In the genomic region with DNA sequence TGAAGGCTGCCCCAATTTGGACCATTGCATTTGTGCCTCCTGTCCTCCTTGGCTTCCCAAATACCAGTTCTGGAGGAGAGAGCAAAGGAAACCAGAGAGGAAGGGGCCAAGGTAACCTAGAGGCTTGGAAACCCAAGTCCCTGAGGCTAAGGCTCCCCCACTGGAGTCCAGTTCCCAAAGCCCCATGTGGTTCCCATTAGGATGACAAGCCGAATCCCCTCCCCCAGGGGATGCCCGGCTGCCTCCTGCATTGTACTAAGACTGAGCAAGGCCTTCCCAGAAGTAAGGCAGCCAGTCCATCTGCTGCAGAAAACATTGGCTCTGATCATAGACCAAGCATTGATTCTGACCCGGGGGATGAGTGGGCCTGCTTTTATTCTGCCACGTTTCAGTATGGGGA, we compare ENCODE assay signal across 10 mouse cellular contexts. TPM values are rescaled to one million over a fixed set of nuclear protein-coding genes. Genes with fewer than 3 reads are reported as not detected.
DNase-seq lines count a peak whose midpoint lies in the region; ATAC-seq and TF ChIP-seq lines count a peak whose summit lies in the region.
"Had no signal": no experiment of that assay in that cellular context is flagged by ENCODE, and none has a peak within 500 bp of the region (broad histone marks: within the 10 kb centered on the region; RNA-seq: fewer than 3 reads in every experiment).

No protein-coding gene starts in this region.

- no peak for TF ChIP-seq EP300 in liver, postnatal 0 days (IDR thresholded peaks at IDR 0.05; ENCODE audit: low read depth)

- 7% methylated on average over 4 of the region's 4 CpGs for WGBS in hindbrain, embryonic 15.5 days
- WGBS in liver, postnatal 0 days (ENCODE audit: insufficient replicate concordance), result 41% methylated on average over 4 of the region's 4 CpGs
- WGBS in midbrain, postnatal 0 days, result 3% methylated on average over 4 of the region's 4 CpGs

- peak overlapping the region; percentile 97 for H3K4me2 ChIP-seq in hindbrain, embryonic 15.5 days
- H3K4me2 ChIP-seq in liver, postnatal 0 days (ENCODE audit: low read depth, low read length), result no peak overlapping the region
- H3K4me2 ChIP-seq in midbrain, postnatal 0 days (ENCODE audit: low read depth, low read length, poor library complexity, severe bottlenecking), result no peak overlapping the region
- H3K4me2 ChIP-seq: forebrain, embryonic 13.5 days had no signal

- ATAC-seq in hindbrain, embryonic 15.5 days (ENCODE audit: low FRiP score, low read depth), result no peak
- no peak for ATAC-seq in liver, postnatal 0 days
- ATAC-seq in megakaryocyte-erythroid progenitor cell, adult 5-6 weeks (replicated peaks; ENCODE audit: low FRiP score, low TSS enrichment, poor library complexity, severe bottlenecking), result no peak
- ATAC-seq in midbrain, postnatal 0 days (ENCODE audit: low FRiP score), result no peak
- ATAC-seq: forebrain, embryonic 13.5 days had no signal

- peak overlapping the region; percentile 68 for H3K9ac ChIP-seq in hindbrain, embryonic 15.5 days
- H3K9ac ChIP-seq in liver, postnatal 0 days (replicated peaks), result no peak overlapping the region
- H3K9ac ChIP-seq in midbrain, postnatal 0 days (replicated peaks; ENCODE audit: low read length, poor library complexity, severe bottlenecking), result no peak overlapping the region
- H3K9ac ChIP-seq: forebrain, embryonic 13.5 days had no signal

- H3K4me1 ChIP-seq in hindbrain, embryonic 15.5 days (replicated peaks), result peaks cover 37% of the 10 kb centered on the region
- H3K4me1 ChIP-seq in liver, postnatal 0 days (ENCODE audit: insufficient read depth), result peaks cover 3% of the 10 kb centered on the region; the same call in 1 of the 2 replicates
- no peaks in the 10 kb centered on the region for H3K4me1 ChIP-seq in midbrain, postnatal 0 days (ENCODE audit: insufficient read depth, low read length)

- no peaks in the 10 kb centered on the region for H3K9me3 ChIP-seq in hindbrain, embryonic 15.5 days
- no peaks in the 10 kb centered on the region for H3K9me3 ChIP-seq in liver, postnatal 0 days (ENCODE audit: low read length)
- H3K9me3 ChIP-seq in midbrain, postnatal 0 days (ENCODE audit: low read length), result no peaks in the 10 kb centered on the region
- H3K9me3 ChIP-seq: forebrain, embryonic 13.5 days had no signal

- H3K27ac ChIP-seq in gastrocnemius, adult 2 months, result peak overlapping the region; percentile 41; the same call in 1 of the 2 replicates
- peak overlapping the region; percentile 95 for H3K27ac ChIP-seq in hindbrain, embryonic 15.5 days (replicated peaks)
- 0 out of 2 replicates have a peak overlapping the region, but pooled peaks have one; percentile 37 for H3K27ac ChIP-seq in liver, postnatal 0 days (ENCODE audit: low read depth)
- no peak overlapping the region for H3K27ac ChIP-seq in midbrain, postnatal 0 days (ENCODE audit: low read depth, low read length)
- H3K27ac ChIP-seq: forebrain, embryonic 13.5 days had no signal

- intact Hi-C loops in gastrocnemius, adult 2 months (cut with DNase I), result no loop called here

- no peak for DNase-seq in gastrocnemius, adult 2 months
- DNase-seq in gastrocnemius, adult 8-10 months (ENCODE audit: low spot score in 2 of 2), result no peak
- DNase-seq in NIH3T3 (ENCODE audit: low read depth), result peak; percentile 94
- DNase-seq in liver, postnatal 0 days, result no peak
- no peak for DNase-seq in T-cell, adult 2 months (ENCODE audit: low spot score)
- DNase-seq in midbrain, postnatal 0 days (ENCODE audit: low spot score), result no peak

- H3K27me3 ChIP-seq in hindbrain, embryonic 15.5 days, result peaks cover 12% of the 10 kb centered on the region; the same call in 1 of the 2 replicates
- peaks cover 90% of the 10 kb centered on the region for H3K27me3 ChIP-seq in liver, postnatal 0 days (ENCODE audit: insufficient read depth, low read length)
- H3K27me3 ChIP-seq in midbrain, postnatal 0 days (ENCODE audit: insufficient read depth, low read length), result peaks cover 76% of the 10 kb centered on the region

- H3K4me3 ChIP-seq in gastrocnemius, adult 2 months, result no peak overlapping the region
- H3K4me3 ChIP-seq in hindbrain, embryonic 15.5 days, result peak overlapping the region; percentile 51
- H3K4me3 ChIP-seq in liver, postnatal 0 days (ENCODE audit: low read depth, low read length), result no peak overlapping the region
- no peak overlapping the region for H3K4me3 ChIP-seq in midbrain, postnatal 0 days (ENCODE audit: low read depth, low read length)
- H3K4me3 ChIP-seq: forebrain, embryonic 13.5 days had no signal

- TF ChIP-seq CTCF in gastrocnemius, adult 2 months (IDR thresholded peaks at IDR 0.05), result no peak
- no peak for TF ChIP-seq CTCF in liver, postnatal 0 days (IDR thresholded peaks at IDR 0.05; ENCODE audit: low read depth)
- no peak for TF ChIP-seq CTCF in midbrain, postnatal 0 days (IDR thresholded peaks at IDR 0.05)

- H3K36me3 ChIP-seq in hindbrain, embryonic 15.5 days, result no peaks in the 10 kb centered on the region
- H3K36me3 ChIP-seq in liver, postnatal 0 days (replicated peaks; ENCODE audit: insufficient read depth, low read length), result no peaks in the 10 kb centered on the region
- no peaks in the 10 kb centered on the region for H3K36me3 ChIP-seq in midbrain, postnatal 0 days (ENCODE audit: insufficient read depth, low read length)

RNA-seq across cellular contexts. Expression of gene 5730596B20Rik, which starts 6.0 kb away (rescaled TPM):
- under 1 TPM in 1 of 2 experiments, not detected in 1; 0.10 TPM for total RNA-seq in gastrocnemius, adult 2 months (2021)
- total RNA-seq in gastrocnemius, adult 8-10 months (2022), result under 1 TPM in 1 of 4 experiments, not detected in 3; 0.13 TPM
- polyA plus RNA-seq in hindbrain, embryonic 15.5 days (2015; fragmentation: Nextera tagmentation; extraction: Ambion mirVana), result 4.0 and 4.3 TPM in 2 replicates
- not detected in 2 replicates for polyA plus RNA-seq in liver, postnatal 0 days (2015; fragmentation: Nextera tagmentation; extraction: Ambion mirVana)
- not detected in 2 replicates for total RNA-seq in megakaryocyte-erythroid progenitor cell, adult 5-6 weeks (2014; fragmentation: Nextera tagmentation)
- not detected in 2 replicates for total RNA-seq in megakaryocyte-erythroid progenitor cell, adult 5-6 weeks (2017)
- total RNA-seq in midbrain, postnatal 0 days (2014; rRNA removed), result not detected in 2 replicates
- polyA plus RNA-seq in midbrain, postnatal 0 days (2015; fragmentation: Nextera tagmentation; extraction: Ambion mirVana), result not detected in 2 replicates
- total RNA-seq: left cerebral cortex, postnatal 10 days had no signal
- polyA plus RNA-seq: forebrain, embryonic 13.5 days had no signal

RNA-seq across cellular contexts. Expression of gene Hoxa2, which starts 6.7 kb away (rescaled TPM):
- total RNA-seq in gastrocnemius, adult 2 months (2021), result under 1 TPM; 0.47 to 0.56 TPM
- total RNA-seq in gastrocnemius, adult 8-10 months (2022), result under 1 TPM; 0.19 to 0.65 (median 0.58) TPM
- 22.4 and 26.8 TPM in 2 replicates for polyA plus RNA-seq in hindbrain, embryonic 15.5 days (2015; fragmentation: Nextera tagmentation; extraction: Ambion mirVana)
- 0.39 and 0.63 TPM in 2 replicates for polyA plus RNA-seq in liver, postnatal 0 days (2015; fragmentation: Nextera tagmentation; extraction: Ambion mirVana)
- 1.4 TPM in 1 of 2 replicates, not detected in the other for total RNA-seq in megakaryocyte-erythroid progenitor cell, adult 5-6 weeks (2014; fragmentation: Nextera tagmentation)
- total RNA-seq in megakaryocyte-erythroid progenitor cell, adult 5-6 weeks (2017), result not detected in 2 replicates
- total RNA-seq in midbrain, postnatal 0 days (2014; rRNA removed), result 1.6 and 3.0 TPM in 2 replicates
- not detected in 2 replicates for polyA plus RNA-seq in midbrain, postnatal 0 days (2015; fragmentation: Nextera tagmentation; extraction: Ambion mirVana)
- total RNA-seq: left cerebral cortex, postnatal 10 days had no signal
- polyA plus RNA-seq: forebrain, embryonic 13.5 days had no signal

RNA-seq across cellular contexts. Expression of gene Hoxa1, which starts 13.2 kb away (rescaled TPM):
- under 1 TPM; 0.13 to 0.22 TPM for total RNA-seq in gastrocnemius, adult 2 months (2021)
- under 1 TPM in 2 of 4 experiments, not detected in 2; 0.16 to 0.17 TPM for total RNA-seq in gastrocnemius, adult 8-10 months (2022)
- 1.3 and 1.8 TPM in 2 replicates for polyA plus RNA-seq in hindbrain, embryonic 15.5 days (2015; fragmentation: Nextera tagmentation; extraction: Ambion mirVana)
- 0.11 and 0.16 TPM in 2 replicates for polyA plus RNA-seq in liver, postnatal 0 days (2015; fragmentation: Nextera tagmentation; extraction: Ambion mirVana)
- not detected in 2 replicates for total RNA-seq in megakaryocyte-erythroid progenitor cell, adult 5-6 weeks (2014; fragmentation: Nextera tagmentation)
- 0.34 TPM in 1 of 2 replicates, not detected in the other for total RNA-seq in megakaryocyte-erythroid progenitor cell, adult 5-6 weeks (2017)
- total RNA-seq in midbrain, postnatal 0 days (2014; rRNA removed), result 0.27 TPM in 1 of 2 replicates, not detected in the other
- 0.16 TPM in 1 of 2 replicates, not detected in the other for polyA plus RNA-seq in midbrain, postnatal 0 days (2015; fragmentation: Nextera tagmentation; extraction: Ambion mirVana)
- total RNA-seq: left cerebral cortex, postnatal 10 days had no signal
- polyA plus RNA-seq: forebrain, embryonic 13.5 days had no signal

RNA-seq across cellular contexts. Expression of gene Hoxa4, which starts 20.2 kb away (rescaled TPM):
- 1 to 10 TPM; 2.7 to 3.3 TPM for total RNA-seq in gastrocnemius, adult 2 months (2021)
- 1 to 10 TPM; 1.8 to 2.8 (median 2.1) TPM for total RNA-seq in gastrocnemius, adult 8-10 months (2022)
- 10.6 and 12.2 TPM in 2 replicates for polyA plus RNA-seq in hindbrain, embryonic 15.5 days (2015; fragmentation: Nextera tagmentation; extraction: Ambion mirVana)
- polyA plus RNA-seq in liver, postnatal 0 days (2015; fragmentation: Nextera tagmentation; extraction: Ambion mirVana), result 0.13 and 0.30 TPM in 2 replicates
- total RNA-seq in megakaryocyte-erythroid progenitor cell, adult 5-6 weeks (2014; fragmentation: Nextera tagmentation), result 1.9 and 2.2 TPM in 2 replicates
- 0.46 and 0.66 TPM in 2 replicates for total RNA-seq in megakaryocyte-erythroid progenitor cell, adult 5-6 weeks (2017)
- 0.22 TPM in 1 of 2 replicates, not detected in the other for total RNA-seq in midbrain, postnatal 0 days (2014; rRNA removed)
- polyA plus RNA-seq in midbrain, postnatal 0 days (2015; fragmentation: Nextera tagmentation; extraction: Ambion mirVana), result not detected in 2 replicates
- total RNA-seq: left cerebral cortex, postnatal 10 days had no signal
- polyA plus RNA-seq: forebrain, embryonic 13.5 days had no signal

RNA-seq across cellular contexts. Expression of gene Hoxa5, which starts 33.1 kb away (rescaled TPM):
- total RNA-seq in gastrocnemius, adult 2 months (2021), result 1 to 10 TPM; 2.2 to 2.9 TPM
- 1 to 10 TPM; 1.2 to 1.9 (median 1.5) TPM for total RNA-seq in gastrocnemius, adult 8-10 months (2022)
- polyA plus RNA-seq in hindbrain, embryonic 15.5 days (2015; fragmentation: Nextera tagmentation; extraction: Ambion mirVana), result 105 and 115 TPM in 2 replicates
- 0.58 and 0.73 TPM in 2 replicates for polyA plus RNA-seq in liver, postnatal 0 days (2015; fragmentation: Nextera tagmentation; extraction: Ambion mirVana)
- 1.1 and 2.6 TPM in 2 replicates for total RNA-seq in megakaryocyte-erythroid progenitor cell, adult 5-6 weeks (2014; fragmentation: Nextera tagmentation)
- total RNA-seq in megakaryocyte-erythroid progenitor cell, adult 5-6 weeks (2017), result 0.56 and 0.76 TPM in 2 replicates
- 10.4 TPM in 1 of 2 replicates, not detected in the other for total RNA-seq in midbrain, postnatal 0 days (2014; rRNA removed)
- not detected in 2 replicates for polyA plus RNA-seq in midbrain, postnatal 0 days (2015; fragmentation: Nextera tagmentation; extraction: Ambion mirVana)
- total RNA-seq: left cerebral cortex, postnatal 10 days had no signal
- polyA plus RNA-seq: forebrain, embryonic 13.5 days had no signal
